Mouse (Mus musculus) ES-Bruce4 (cell line): ENCODE measurements at regions not wholly inside any gene's neighbourhood (a gene's known extent, or its start where the extent isn't known, plus 50 kb on each side); places are given as distances from the start of the nearest gene placed in this dataset.

Experiments
- CTCF ChIP-seq: IDR thresholded peaks from one replicate; pipeline ENCODE4 v1.8.1; 2011; ENCODE audit warnings: low read depth, low read length
- POLR2A ChIP-seq: IDR thresholded peaks from one replicate; pipeline ENCODE4 v1.8.1; 2011; ENCODE audit warnings: low read length; ENCODE audit not compliant: insufficient read depth

GRCm38 (mm10) chr8:9020180-9020579 lies 329.9 kb upstream of the Arglu1 start:
- TF ChIP-seq POLR2A (no peak), CTCF (no peak)
